ENCODE assay signal across 10 mouse cellular contexts in genomic region chr15:79651481-79651880, GRCm38 (mm10). TPM values are rescaled to one million over a fixed set of nuclear protein-coding genes. Genes with fewer than 3 reads are reported as not detected.
A peak's percentile ranks its signal among the peaks of the same experiment; 100 is the strongest.
DNase-seq lines count a peak whose midpoint lies in the region; ATAC-seq and TF ChIP-seq lines count a peak whose summit lies in the region.
"Had no signal": no experiment of that assay in that cellular context is flagged by ENCODE, and none has a peak within 500 bp of the region (broad histone marks: within the 10 kb centered on the region; RNA-seq: fewer than 3 reads in every experiment).

No protein-coding gene starts in this region.

- no peak for ATAC-seq in cerebellum, adult (ENCODE audit: insufficient number of reproducible peaks, low FRiP score, low TSS enrichment)

- no peaks in the 10 kb centered on the region for H3K4me1 ChIP-seq in lung, adult 2 months (ENCODE audit: control insufficient read depth, insufficient read depth, low read length)
- no peaks in the 10 kb centered on the region; the same call in 1 of the 2 replicates for H3K4me1 ChIP-seq in bone marrow, adult 2 months (ENCODE audit: control insufficient read depth, insufficient read depth, low read length)
- H3K4me1 ChIP-seq in small intestine, adult 2 months (ENCODE audit: control insufficient read depth, insufficient read depth, insufficient read length, low read length) = no peaks in the 10 kb centered on the region
- H3K4me1 ChIP-seq: limb, embryonic 15.5 days had no signal

- no peak overlapping the region for H3K4me3 ChIP-seq in lung, adult 2 months (replicated peaks; ENCODE audit: extremely low read depth, low read depth, low read length)
- no peak overlapping the region for H3K4me3 ChIP-seq in bone marrow, adult 2 months (replicated peaks; ENCODE audit: control insufficient read depth, low read depth, low read length)
- no peak overlapping the region for H3K4me3 ChIP-seq in small intestine, adult 2 months (ENCODE audit: low read depth, low read length)
- H3K4me3 ChIP-seq: limb, embryonic 15.5 days had no signal

- H3K27ac ChIP-seq in bone marrow, adult 2 months (ENCODE audit: control insufficient read depth, insufficient read depth, low read depth, low read length, poor library complexity) = no peak overlapping the region
- H3K27ac ChIP-seq in small intestine, adult 2 months (ENCODE audit: insufficient read depth, low read depth, low read length) = no peak overlapping the region
- H3K27ac ChIP-seq: limb, embryonic 15.5 days had no signal

- 79% methylated on average over 4 of the region's 4 CpGs for WGBS in lung, adult 2 months
- 86% methylated on average over 4 of the region's 4 CpGs for WGBS in bone marrow, adult 2 months
- WGBS in small intestine, adult 2 months = 70% methylated on average over 4 of the region's 4 CpGs

- peak; percentile 46 for TF ChIP-seq CTCF in lung, adult 2 months (IDR thresholded peaks at IDR 0.05; ENCODE audit: insufficient read depth, low read length)
- peak; percentile 44; the same call in 1 of the 2 replicates for TF ChIP-seq CTCF in bone marrow, adult 2 months (IDR thresholded peaks at IDR 0.05; ENCODE audit: control insufficient read depth, insufficient read depth, low read length)
- TF ChIP-seq CTCF in small intestine, adult 2 months (IDR thresholded peaks at IDR 0.05; ENCODE audit: extremely low read depth, insufficient read length, insufficient replicate concordance, low read depth, low read length) = peak; percentile 56; the same call in 1 of the 2 replicates

- H3K36me3 ChIP-seq in small intestine, adult 2 months (ENCODE audit: control insufficient read depth, insufficient read depth, low read length) = no peaks in the 10 kb centered on the region

- no peak for TF ChIP-seq POLR2A in lung, adult 2 months (IDR thresholded peaks at IDR 0.05; ENCODE audit: borderline replicate concordance, extremely low read depth, low read depth, low read length)
- TF ChIP-seq POLR2A in bone marrow, adult 2 months (IDR thresholded peaks at IDR 0.05; ENCODE audit: borderline replicate concordance, control insufficient read depth, low read depth, low read length) = no peak
- TF ChIP-seq POLR2A in small intestine, adult 2 months (IDR thresholded peaks at IDR 0.05; ENCODE audit: low read depth, low read length) = no peak

- DNase-seq in cerebellum, postnatal 10 days = peak; percentile 47 to 65
- DNase-seq in lung, adult 2 months = no peak
- no peak for DNase-seq in lung, postnatal 25 days (ENCODE audit: low spot score)
- no peak for DNase-seq in cerebellum, postnatal 36 days
- DNase-seq in urinary bladder, postnatal 10 days (ENCODE audit: low spot score) = no peak
- DNase-seq: kidney, adult 11 months had no signal

- H3K27me3 ChIP-seq in small intestine, adult 2 months (ENCODE audit: control insufficient read depth, insufficient read depth, low read length) = no peaks in the 10 kb centered on the region
- H3K27me3 ChIP-seq: limb, embryonic 15.5 days had no signal

RNA-seq across cellular contexts. Expression of gene Fam227a, which starts 7.3 kb away (rescaled TPM):
- polyA plus RNA-seq in lung, adult 2 months (2012; rRNA removed) = 2.1 and 4.2 TPM in 2 replicates
- polyA plus RNA-seq in bone marrow, adult 2 months (2011; ENCODE audit: insufficient read depth, insufficient read length, low replicate concordance, missing spikeins) = 2.7 and 8.5 TPM in 2 replicates
- 0.06 and 0.25 TPM in 2 replicates for polyA plus RNA-seq in small intestine, adult 2 months (2012; rRNA removed)

RNA-seq across cellular contexts. Expression of gene Cby1, which starts 7.5 kb away (rescaled TPM):
- polyA plus RNA-seq in lung, adult 2 months (2012; rRNA removed) = 10.2 and 18.2 TPM in 2 replicates
- 7.4 and 13.3 TPM in 2 replicates for polyA plus RNA-seq in bone marrow, adult 2 months (2011; ENCODE audit: insufficient read depth, insufficient read length, low replicate concordance, missing spikeins)
- 3.1 and 5.6 TPM in 2 replicates for polyA plus RNA-seq in small intestine, adult 2 months (2012; rRNA removed)

RNA-seq across cellular contexts. Expression of gene Tomm22, which starts 19.2 kb away (rescaled TPM):
- 21.3 and 31.9 TPM in 2 replicates for polyA plus RNA-seq in lung, adult 2 months (2012; rRNA removed)
- polyA plus RNA-seq in bone marrow, adult 2 months (2011; ENCODE audit: insufficient read depth, insufficient read length, low replicate concordance, missing spikeins) = 96.4 and 126 TPM in 2 replicates
- 13.8 and 21.7 TPM in 2 replicates for polyA plus RNA-seq in small intestine, adult 2 months (2012; rRNA removed)

RNA-seq across cellular contexts. Expression of gene Josd1, which starts 36.2 kb away (rescaled TPM):
- polyA plus RNA-seq in lung, adult 2 months (2012; rRNA removed) = 16.3 and 22.2 TPM in 2 replicates
- 15.3 and 20.4 TPM in 2 replicates for polyA plus RNA-seq in bone marrow, adult 2 months (2011; ENCODE audit: insufficient read depth, insufficient read length, low replicate concordance, missing spikeins)
- polyA plus RNA-seq in small intestine, adult 2 months (2012; rRNA removed) = 9.5 and 14.2 TPM in 2 replicates

RNA-seq across cellular contexts. Expression of gene Gtpbp1, which starts 39.2 kb away (rescaled TPM):
- 33.4 and 37.3 TPM in 2 replicates for polyA plus RNA-seq in lung, adult 2 months (2012; rRNA removed)
- 46.1 and 53.9 TPM in 2 replicates for polyA plus RNA-seq in bone marrow, adult 2 months (2011; ENCODE audit: insufficient read depth, insufficient read length, low replicate concordance, missing spikeins)
- 18.6 and 34.9 TPM in 2 replicates for polyA plus RNA-seq in small intestine, adult 2 months (2012; rRNA removed)

Comparison
In these comparisons a context has a peak if more than half of its experiments do, and no peak if none do; other contexts are left out.
1. DNase-seq: peak in cerebellum, postnatal 10 days (2 of 2); none in lung, adult 2 months (single experiment), lung, postnatal 25 days (single experiment), cerebellum, postnatal 36 days (0 of 2) and urinary bladder, postnatal 10 days (single experiment).
2. Peak in every context shown above with its lines, with median percentiles within 50 percentile points of each other: CTCF ChIP-seq.